Mouse (Mus musculus) left cerebral cortex, adult 11 months (tissue): ENCODE results near the gene Slc46a3.

ENCODE experiments used
- DNase-seq: peaks from one replicate; pipeline ENCODE4 v3.0.0; 2022; ENCODE audit warnings: low spot score

Gene Slc46a3

GRCm38 (mm10) chr5:147845319-147845718 lies 49.3 kb downstream of the Slc46a3 start:
- no peak for DNase-seq

- DNase-seq: no peak
Observed at GRCm38 (mm10) chr5:147843340-147843739, 51.3 kb downstream of the Slc46a3 start.

DNA sequence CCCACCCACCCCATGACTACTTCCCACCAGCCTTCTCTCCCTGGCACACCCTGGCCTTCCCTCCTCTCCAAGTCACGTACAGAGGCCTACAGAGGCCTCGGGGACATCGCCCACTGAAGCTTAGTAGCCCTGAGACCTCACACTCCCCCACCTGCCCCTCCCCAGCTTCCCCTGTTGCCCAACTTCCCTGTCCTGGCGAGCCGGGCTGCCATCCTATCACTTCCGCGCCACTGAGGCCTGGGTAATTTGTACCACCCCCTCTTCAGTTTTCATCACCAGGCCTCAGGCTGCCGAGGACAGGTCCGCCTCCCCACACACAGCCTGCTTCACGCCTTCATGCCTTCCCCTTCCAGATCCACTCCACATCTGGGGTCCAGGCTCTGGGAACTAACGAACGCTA lies 55.2 kb downstream of the Slc46a3 start:
- DNase-seq: no peak

DNA sequence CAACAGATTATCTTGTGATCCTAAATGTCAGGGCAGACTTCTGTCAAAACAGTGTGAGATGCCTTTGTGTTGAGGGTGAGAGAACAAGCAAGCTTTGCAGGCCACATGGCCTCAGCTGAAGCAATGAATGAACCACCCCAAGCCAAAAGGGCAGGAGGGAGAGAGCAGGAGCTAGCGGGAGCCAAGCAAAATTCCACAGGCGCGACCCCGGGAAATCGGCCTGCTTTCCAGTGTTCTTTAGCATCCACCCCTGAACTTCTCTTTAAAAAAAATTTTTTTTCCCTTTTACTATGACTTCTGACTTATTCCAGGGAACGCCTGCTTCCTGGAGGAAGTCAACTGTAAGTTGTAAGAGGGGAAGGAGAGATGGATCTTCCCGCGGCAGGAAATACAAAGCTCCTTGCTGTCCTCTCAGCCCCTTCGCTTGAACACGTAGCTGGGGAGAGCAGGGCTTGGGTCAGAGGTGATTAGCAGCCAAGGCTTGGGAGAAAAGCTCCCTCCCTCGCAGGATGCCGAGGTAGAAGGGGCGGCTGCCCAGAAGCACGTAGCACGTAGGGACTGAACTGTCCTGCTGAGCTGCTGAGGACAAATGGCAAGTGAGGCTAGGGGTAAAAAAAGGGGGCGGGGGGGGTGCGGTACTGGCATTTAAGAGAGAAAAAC lies 59.6 kb downstream of the Slc46a3 start:
- no peak for DNase-seq

DNA sequence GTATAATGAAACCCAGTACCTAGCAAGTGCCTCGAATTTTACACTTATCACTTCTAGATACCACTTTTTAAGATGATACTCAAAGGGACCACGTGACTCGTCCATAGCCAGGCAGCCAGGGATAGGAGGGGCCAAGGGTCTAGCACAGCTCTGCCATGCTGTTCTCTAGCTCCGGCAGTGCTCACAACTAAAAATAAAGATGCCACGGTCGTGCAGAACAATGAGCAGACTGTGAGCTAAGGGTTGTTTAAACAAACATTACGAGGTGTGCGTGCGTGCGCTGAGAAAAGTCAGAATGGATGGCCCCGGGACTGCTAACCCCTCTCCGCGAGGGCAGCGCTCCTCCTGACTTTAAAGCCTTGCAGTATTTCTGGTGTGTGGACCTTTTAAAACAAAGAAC lies 61.8 kb downstream of the Slc46a3 start:
- no peak for DNase-seq

DNA sequence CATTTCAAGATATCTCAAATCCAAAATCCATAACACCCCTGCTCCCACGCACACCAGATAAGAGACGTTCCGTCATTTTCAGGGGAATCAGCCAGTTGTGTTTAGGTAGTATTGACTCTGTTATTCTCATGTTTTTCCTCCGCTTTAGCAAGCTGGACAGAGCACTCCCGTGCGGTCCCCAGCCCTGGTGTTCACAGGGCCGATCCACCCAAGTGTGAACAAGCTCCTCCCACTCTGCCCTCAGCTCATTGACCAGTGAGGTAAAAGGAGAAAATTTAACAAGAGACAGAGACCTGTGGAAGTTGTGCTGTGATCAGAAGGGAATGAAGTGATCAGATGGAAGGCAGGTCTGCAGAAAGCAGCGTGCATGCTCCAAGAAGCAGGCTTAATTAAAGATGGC lies 65.8 kb downstream of the Slc46a3 start:
- DNase-seq: no peak
